Mouse (Mus musculus) embryonic facial prominence, embryonic 13.5 days (tissue): ENCODE data around the gene 1700028K03Rik. TPM values are rescaled to one million over a fixed set of nuclear protein-coding genes. Genes with fewer than 3 reads are reported as not detected.

Experiments
- ATAC-seq: fragments of 200-750 bp; cut with Nextera tagmentation; 2 replicates; pipeline ENCODE4 v1.8.0; 2017; ENCODE audit warnings: low read depth; ENCODE audit not compliant: insufficient number of reproducible peaks, insufficient read depth, low FRiP score, low TSS enrichment
- H3K27ac ChIP-seq: fragments of 300-500 bp; sonication (generic); 2 replicates; pipeline ENCODE4 v1.5.1; 2015; ENCODE audit warnings: moderate library complexity, mild to moderate bottlenecking, inconsistent platforms
- H3K27me3 ChIP-seq: fragments of 300-500 bp; sonication (generic); 2 replicates; pipeline ENCODE4 v1.6.1; 2015; ENCODE audit warnings: mild to moderate bottlenecking, inconsistent platforms
- H3K36me3 ChIP-seq: fragments of 300-500 bp; sonication (generic); 2 replicates; pipeline ENCODE4 v1.6.1; 2015; ENCODE audit warnings: mild to moderate bottlenecking, inconsistent platforms
- H3K4me1 ChIP-seq: fragments of 300-500 bp; sonication (generic); 2 replicates; pipeline ENCODE4 v1.6.1; 2015; ENCODE audit warnings: inconsistent platforms
- H3K4me2 ChIP-seq: fragments of 300-500 bp; sonication (generic); 2 replicates; pipeline ENCODE4 v1.6.1; 2015; ENCODE audit warnings: moderate library complexity, mild to moderate bottlenecking, inconsistent platforms
- H3K4me3 ChIP-seq: fragments of 300-500 bp; sonication (generic); 2 replicates; pipeline ENCODE4 v1.5.1; 2015; ENCODE audit warnings: mild to moderate bottlenecking, inconsistent platforms
- H3K9ac ChIP-seq: fragments of 300-500 bp; sonication (generic); 2 replicates; pipeline ENCODE4 v1.6.1; 2015; ENCODE audit warnings: mild to moderate bottlenecking, inconsistent platforms
- H3K9me3 ChIP-seq: fragments of 300-500 bp; sonication (generic); 2 replicates; pipeline ENCODE4 v1.6.1; 2016; ENCODE audit warnings: inconsistent platforms
- WGBS: fragments of 180-500 bp; shearing (Covaris S2); methylation state at CpG from one replicate; pipeline ENCODE4 v1.1.7; 2015; ENCODE audit warnings: mixed read lengths; 5-methylcytosine and 5-hydroxymethylcytosine counted together
- polyA plus RNA-seq: library from polyadenylated mRNA; unstranded; fragments of >200 nt; fragmentation: Nextera tagmentation; extraction: Ambion mirVana; gene quantifications from 2 replicates; pipeline ENCODE4 v1.2.1, GENCODE M21; 2015

Gene 1700028K03Rik
- polyA plus RNA-seq, 1 experiment from 2014 or later = 0.18 TPM

GRCm38 (mm10) chr5:107547955-107548354 lies 13.4 kb downstream of the 1700028K03Rik start:
- ATAC-seq = no peak
- 91% methylated on average over 3 of the region's 3 CpGs for WGBS
- Histone ChIP-seq H3K4me2 (no peak overlapping the region), H3K4me3 (no peak overlapping the region), H3K4me1 (no peaks in the 10 kb centered on the region), H3K9me3 (no peaks in the 10 kb centered on the region), H3K9ac (no peak overlapping the region), H3K27me3 (no peaks in the 10 kb centered on the region), H3K27ac (no peak overlapping the region), H3K36me3 (peaks cover 25% of the 10 kb centered on the region)

GRCm38 (mm10) chr5:107548444-107548843 lies 13.9 kb downstream of the 1700028K03Rik start:
- no peaks in the 10 kb centered on the region for H3K27me3 ChIP-seq
- no peak for ATAC-seq
- no peak overlapping the region for H3K4me2 ChIP-seq

GRCm38 (mm10) chr5:107554336-107554735 lies 19.8 kb downstream of the 1700028K03Rik start:
- ATAC-seq = no peak
- Histone ChIP-seq H3K9ac (no peak overlapping the region), H3K4me2 (no peak overlapping the region), H3K4me1 (no peaks in the 10 kb centered on the region), H3K4me3 (no peak overlapping the region), H3K27me3 (no peaks in the 10 kb centered on the region), H3K27ac (no peak overlapping the region), H3K36me3 (peaks cover 57% of the 10 kb centered on the region), H3K9me3 (no peaks in the 10 kb centered on the region)
- WGBS = 79% methylated on average over 5 of the region's 5 CpGs

More at GRCm38 (mm10) chr5:107548444-107548843, 13.9 kb downstream of the 1700028K03Rik start:
- 88% methylated on average over 3 of the region's 3 CpGs for WGBS
- H3K4me3 ChIP-seq = no peak overlapping the region
- H3K36me3 ChIP-seq = peaks cover 25% of the 10 kb centered on the region
- H3K9me3 ChIP-seq = no peaks in the 10 kb centered on the region
- no peak overlapping the region for H3K9ac ChIP-seq
- H3K4me1 ChIP-seq = no peaks in the 10 kb centered on the region
- H3K27ac ChIP-seq = no peak overlapping the region

- WGBS = 74% methylated on average over 3 of the region's 3 CpGs
- H3K36me3 ChIP-seq = peaks cover 67% of the 10 kb centered on the region
- H3K27ac ChIP-seq = no peak overlapping the region
- H3K9me3 ChIP-seq = no peaks in the 10 kb centered on the region
- no peaks in the 10 kb centered on the region for H3K4me1 ChIP-seq
- H3K4me2 ChIP-seq = no peak overlapping the region
- no peak overlapping the region for H3K4me3 ChIP-seq
- H3K27me3 ChIP-seq = no peaks in the 10 kb centered on the region
- no peak overlapping the region for H3K9ac ChIP-seq
- no peak for ATAC-seq
Measured at GRCm38 (mm10) chr5:107556969-107557368, 22.5 kb downstream of the 1700028K03Rik start.

- no peak for ATAC-seq
- no peaks in the 10 kb centered on the region for H3K4me1 ChIP-seq
- no peak overlapping the region for H3K27ac ChIP-seq
- no peak overlapping the region for H3K9ac ChIP-seq
- H3K4me2 ChIP-seq = no peak overlapping the region
- H3K27me3 ChIP-seq = no peaks in the 10 kb centered on the region
- no peak overlapping the region for H3K4me3 ChIP-seq
- H3K36me3 ChIP-seq = peaks cover 54% of the 10 kb centered on the region
- WGBS = 95% methylated on average over 9 of the region's 9 CpGs
- H3K9me3 ChIP-seq = no peaks in the 10 kb centered on the region
Measured at GRCm38 (mm10) chr5:107569148-107569547, 34.6 kb downstream of the 1700028K03Rik start.

GRCm38 (mm10) chr5:107597301-107598077 lies 63.0 kb downstream of the 1700028K03Rik start, which contains the start of the genes Rpap2 and Glmn:
TSS of gene Rpap2 (plus strand) at chr5:107597373.
TSS of gene Glmn (minus strand) at chr5:107597888.
- H3K4me1 ChIP-seq = peaks cover 5% of the 10 kb centered on the region
- under 1% methylated on average over 50 of the region's 64 CpGs for WGBS
- H3K9ac ChIP-seq = peak within 1 kb of the TSS; percentile 85
- peak within 1 kb of the TSS; percentile 69 for H3K4me2 ChIP-seq
- H3K36me3 ChIP-seq = peaks cover 21% of the 10 kb centered on the region
- peak within 1 kb of the TSS; percentile 89 for H3K27ac ChIP-seq
- ATAC-seq = peak; percentile 93
- no peaks in the 10 kb centered on the region for H3K27me3 ChIP-seq
- H3K9me3 ChIP-seq = no peaks in the 10 kb centered on the region
- H3K4me3 ChIP-seq = peak within 1 kb of the TSS; percentile 69

- no peaks in the 10 kb centered on the region for H3K9me3 ChIP-seq
- H3K27me3 ChIP-seq = no peaks in the 10 kb centered on the region
- no peak for ATAC-seq
- H3K4me3 ChIP-seq = peak overlapping the region; percentile 69
- peaks cover 22% of the 10 kb centered on the region for H3K36me3 ChIP-seq
- peak overlapping the region; percentile 89; the same call in 1 of the 2 replicates for H3K27ac ChIP-seq
- H3K4me2 ChIP-seq = peak overlapping the region; percentile 69
- peaks cover 5% of the 10 kb centered on the region for H3K4me1 ChIP-seq
- peak overlapping the region; percentile 85; the same call in 1 of the 2 replicates for H3K9ac ChIP-seq
- 21% methylated on average over 4 of the region's 4 CpGs for WGBS
Measured at GRCm38 (mm10) chr5:107598380-107598779, 63.9 kb downstream of the 1700028K03Rik start.

Other genes starting within 250 kb of the 1700028K03Rik start
- gene Tgfbr3, start 245.1 kb upstream of the 1700028K03Rik start, polyA plus RNA-seq = 35.8 and 35.9 TPM in 2 replicates
- gene Brdt, start 203.6 kb upstream of the 1700028K03Rik start, polyA plus RNA-seq = 6.6 and 6.9 TPM in 2 replicates
- 1.2 TPM in 2 replicates for gene Ephx4, start 132.0 kb upstream of the 1700028K03Rik start, polyA plus RNA-seq
- gene Lpcat2b, start 103.2 kb upstream of the 1700028K03Rik start, polyA plus RNA-seq = not detected in 2 replicates
- gene Btbd8, start 96.7 kb upstream of the 1700028K03Rik start, polyA plus RNA-seq = 5.9 and 6.2 TPM in 2 replicates
- gene Gm42669, start 27.1 kb upstream of the 1700028K03Rik start, polyA plus RNA-seq = 0.66 and 0.72 TPM in 2 replicates
- 22.4 and 24.2 TPM in 2 replicates for gene Rpap2, start 62.7 kb downstream of the 1700028K03Rik start, polyA plus RNA-seq
- 36.7 and 39.2 TPM in 2 replicates for gene Glmn, start 63.2 kb downstream of the 1700028K03Rik start, polyA plus RNA-seq
- not detected in 2 replicates for gene Gfi1, start 191.3 kb downstream of the 1700028K03Rik start, polyA plus RNA-seq